Mouse (Mus musculus) erythroblast, adult 5-6 weeks (primary cell): ENCODE data around the gene Nlk. TPM values are rescaled to one million over a fixed set of nuclear protein-coding genes. Genes with fewer than 3 reads are reported as not detected.

Source experiments
- ATAC-seq: replicated peaks from 2 replicates; pipeline ENCODE4 v1.8.0; 2016; ENCODE audit warnings: moderate number of reproducible peaks, mild to moderate bottlenecking, moderate TSS enrichment, inconsistent platforms; ENCODE audit not compliant: poor library complexity, low FRiP score, severe bottlenecking
- total RNA-seq, 2 experiments: library from RNA; stranded (forward) in 1 of 2; stranded (reverse) in 1 of 2; fragments of 150-400 nt in 1 of 2; fragments of 200-764, 138-1000 nt in 1 of 2; gene quantifications; 2 replicates each; pipeline versions ENCODE4 v1.2.3 to v1.2.4; 2015 to 2017; ENCODE audit warnings: low replicate concordance in 2 of 2

The Nlk gene
- total RNA-seq (2015; ENCODE audit: low replicate concordance) = 2.7 and 8.8 TPM in 2 replicates
- 5.2 and 9.5 TPM in 2 replicates for total RNA-seq (2017; ENCODE audit: low replicate concordance)

- ATAC-seq = peak; percentile 99
Measured at GRCm38 (mm10) chr11:78696777-78697752, at the start of gene Nlk. TSS of gene Nlk (minus strand) at chr11:78697373.

GRCm38 (mm10) chr11:78746264-78746663 is 49.1 kb upstream of the Nlk start:
- ATAC-seq = no peak

GRCm38 (mm10) chr11:78745475-78745874 is 48.3 kb upstream of the Nlk start:
- ATAC-seq = no peak

GRCm38 (mm10) chr11:78742461-78742860 is 45.3 kb upstream of the Nlk start:
- no peak for ATAC-seq

- no peak for ATAC-seq
Measured at GRCm38 (mm10) chr11:78741958-78742357, 44.8 kb upstream of the Nlk start.

- ATAC-seq = no peak
Measured at GRCm38 (mm10) chr11:78739361-78739760, 42.2 kb upstream of the Nlk start.

- no peak for ATAC-seq
Measured at GRCm38 (mm10) chr11:78736877-78737408, 39.8 kb upstream of the Nlk start.

- ATAC-seq = no peak
Measured at GRCm38 (mm10) chr11:78735168-78735567, 38.0 kb upstream of the Nlk start.

GRCm38 (mm10) chr11:78732619-78733018 is 35.4 kb upstream of the Nlk start:
- ATAC-seq = peak; percentile 64

- ATAC-seq = no peak
Measured at GRCm38 (mm10) chr11:78730902-78731301, 33.7 kb upstream of the Nlk start.

GRCm38 (mm10) chr11:78728041-78728440 is 30.9 kb upstream of the Nlk start:
- ATAC-seq = no peak

- no peak for ATAC-seq
Measured at GRCm38 (mm10) chr11:78726366-78726765, 29.2 kb upstream of the Nlk start.

GRCm38 (mm10) chr11:78724792-78725191 is 27.6 kb upstream of the Nlk start:
- no peak for ATAC-seq

GRCm38 (mm10) chr11:78721419-78721818 is 24.2 kb upstream of the Nlk start:
- ATAC-seq = no peak

- no peak for ATAC-seq
Measured at GRCm38 (mm10) chr11:78717655-78718054, 20.5 kb upstream of the Nlk start.

GRCm38 (mm10) chr11:78708642-78709041 is 11.5 kb upstream of the Nlk start:
- ATAC-seq = no peak

GRCm38 (mm10) chr11:78706026-78706425 is 8.9 kb upstream of the Nlk start:
- ATAC-seq = no peak

- no peak for ATAC-seq
Measured at GRCm38 (mm10) chr11:78703085-78703484, 5.9 kb upstream of the Nlk start.

- ATAC-seq = no peak
Measured at GRCm38 (mm10) chr11:78702319-78702718, 5.1 kb upstream of the Nlk start.

- peak; percentile 58 for ATAC-seq
Measured at GRCm38 (mm10) chr11:78697753-78698171, 589 bp upstream of the Nlk start.

GRCm38 (mm10) chr11:78694249-78694648 is 2.9 kb downstream of the Nlk start:
- ATAC-seq = no peak
